Mouse (Mus musculus): ENCODE results near the gene Gdf2. TPM values are rescaled to one million over a fixed set of nuclear protein-coding genes. Genes with fewer than 3 reads are reported as not detected.

Gene Gdf2
- total and polyA plus RNA-seq, 3 experiments: not detected

DNA sequence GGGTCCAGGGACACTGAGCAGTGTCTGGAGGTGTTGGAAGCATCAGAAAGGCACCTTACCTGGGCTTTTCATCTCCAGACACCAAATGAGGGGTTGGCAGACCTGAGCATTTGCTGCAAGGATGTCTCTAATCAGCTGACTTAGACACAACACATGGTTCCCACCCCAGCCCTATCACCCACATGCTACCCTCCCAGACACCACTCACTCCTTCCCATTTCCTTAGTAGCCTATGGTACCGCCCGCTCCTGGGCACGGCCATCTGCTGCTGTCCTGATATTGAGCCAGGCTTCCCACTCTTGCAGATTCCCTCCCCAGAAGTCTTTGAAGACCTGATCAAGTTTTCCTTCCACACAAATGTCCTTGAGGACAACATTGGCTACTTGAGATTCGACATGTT, 17.3 kb downstream of the Gdf2 start:
- no peaks in the 10 kb centered on the region for H3K4me1 ChIP-seq (ENCODE audit: control insufficient read depth in 1 of 2, insufficient read depth in 2 of 2, low read length in 2 of 2)
- no peak for TF ChIP-seq CTCF (IDR thresholded peaks at IDR 0.05 in 2 of 3, conservative IDR thresholded peaks at IDR 0.05 in 1 of 3; ENCODE audit: control insufficient read depth in 1 of 3, insufficient read depth in 1 of 3, low read depth in 2 of 3, low read length in 3 of 3, poor library complexity in 1 of 3, severe bottlenecking in 1 of 3)
- TF ChIP-seq POLR2AphosphoS2 (IDR thresholded peaks at IDR 0.05; ENCODE audit: low read length): no peak
- TF ChIP-seq UBTF (IDR thresholded peaks at IDR 0.05; ENCODE audit: borderline replicate concordance, insufficient read depth, low read depth, low read length): no peak
- TF ChIP-seq POLR2AphosphoS5 (IDR thresholded peaks at IDR 0.05; ENCODE audit: borderline replicate concordance, low read depth, low read length): no peak
- TF ChIP-seq JUND (IDR thresholded peaks at IDR 0.05; ENCODE audit: low read depth, low read length): no peak
- no peak for TF ChIP-seq MXI1 (IDR thresholded peaks at IDR 0.05; ENCODE audit: low read depth, low read length)
- no peak for TF ChIP-seq MYB (IDR thresholded peaks at IDR 0.05; ENCODE audit: low read depth, low read length)
- TF ChIP-seq GABPA (IDR thresholded peaks at IDR 0.05; ENCODE audit: low read depth, low read length): no peak
- TF ChIP-seq ELF1 (IDR thresholded peaks at IDR 0.05; ENCODE audit: low read depth, low read length): no peak
- TF ChIP-seq MAFK (IDR thresholded peaks at IDR 0.05; ENCODE audit: borderline replicate concordance, low read depth, low read length): no peak
- no peak for TF ChIP-seq EP300 (IDR thresholded peaks at IDR 0.05; ENCODE audit: low read depth in 1 of 2, low read length in 2 of 2)
- TF ChIP-seq SIN3A (IDR thresholded peaks at IDR 0.05; ENCODE audit: low read length): no peak
- no peak for TF ChIP-seq MAZ (IDR thresholded peaks at IDR 0.05; ENCODE audit: low read depth, low read length)
- H3K9ac ChIP-seq (ENCODE audit: control insufficient read depth, low read depth, low read length, poor library complexity, severe bottlenecking): no peak overlapping the region
- no peaks in the 10 kb centered on the region for H3K79me2 ChIP-seq (ENCODE audit: control insufficient read depth, insufficient read depth, low read length, poor library complexity)
- no peak for DNase-seq (ENCODE audit: low read depth, low spot score)
- no peak overlapping the region for H3K27ac ChIP-seq (ENCODE audit: control insufficient read depth, low read depth, low read length)
- no peaks in the 10 kb centered on the region for H3K36me3 ChIP-seq (ENCODE audit: control insufficient read depth in 1 of 2, insufficient read depth in 2 of 2, low read length in 2 of 2)
- no peaks in the 10 kb centered on the region for H3K27me3 ChIP-seq (ENCODE audit: control insufficient read depth in 1 of 2, insufficient read depth in 2 of 2, low read length in 2 of 2)
- H3K9me3 ChIP-seq (replicated peaks; ENCODE audit: insufficient read depth, low read length): no peaks in the 10 kb centered on the region
- no peak overlapping the region for H3K4me3 ChIP-seq (ENCODE audit: control insufficient read depth in 1 of 2, insufficient read depth in 1 of 2, low read depth in 2 of 2, low read length in 2 of 2)

DNA sequence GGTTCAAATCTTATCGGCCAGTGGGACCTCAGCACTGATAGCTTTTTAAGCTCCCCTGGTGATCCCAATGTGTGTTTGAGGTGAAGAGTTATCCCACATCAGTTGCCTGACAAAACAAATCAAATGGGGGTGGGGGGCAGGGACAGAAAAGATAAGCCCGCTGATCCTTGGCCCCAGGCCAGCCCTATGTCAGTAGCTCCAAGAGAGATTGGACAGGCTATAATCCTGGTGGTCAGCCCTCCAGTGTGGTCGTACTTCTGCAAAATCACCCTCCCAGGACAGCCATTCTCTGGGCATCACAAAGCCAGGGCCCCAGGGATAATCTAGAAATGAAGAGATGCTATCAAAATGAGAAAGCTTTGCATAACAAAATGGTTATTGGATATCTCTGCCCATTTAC, 18.0 kb downstream of the Gdf2 start:
- no peak overlapping the region for H3K9ac ChIP-seq (ENCODE audit: control insufficient read depth, low read depth, low read length, poor library complexity, severe bottlenecking)
- no peaks in the 10 kb centered on the region for H3K9me3 ChIP-seq (replicated peaks; ENCODE audit: insufficient read depth, low read length)
- no peaks in the 10 kb centered on the region for H3K36me3 ChIP-seq (ENCODE audit: control insufficient read depth in 1 of 2, insufficient read depth in 2 of 2, low read length in 2 of 2)
- no peaks in the 10 kb centered on the region for H3K27me3 ChIP-seq (ENCODE audit: control insufficient read depth in 1 of 2, insufficient read depth in 2 of 2, low read length in 2 of 2)
- TF ChIP-seq TAL1 (IDR thresholded peaks at IDR 0.05; ENCODE audit: low read length): no peak
- no peak for TF ChIP-seq BHLHE40 (IDR thresholded peaks at IDR 0.05; ENCODE audit: borderline replicate concordance, low read depth, low read length)
- no peak for TF ChIP-seq GATA1 (IDR thresholded peaks at IDR 0.05; ENCODE audit: low read depth, low read length)
- no peak for TF ChIP-seq E2F4 (IDR thresholded peaks at IDR 0.05; ENCODE audit: borderline replicate concordance, low read depth, low read length)
- no peak for TF ChIP-seq USF2 (IDR thresholded peaks at IDR 0.05; ENCODE audit: borderline replicate concordance in 1 of 2, insufficient read depth in 1 of 2, low read depth in 1 of 2, low read length in 2 of 2)
- no peak for TF ChIP-seq ZMIZ1 (IDR thresholded peaks at IDR 0.05; ENCODE audit: low read depth, low read length)
- no peak for TF ChIP-seq POLR2AphosphoS5 (IDR thresholded peaks at IDR 0.05; ENCODE audit: borderline replicate concordance, low read depth, low read length)
- H3K79me2 ChIP-seq (ENCODE audit: control insufficient read depth, insufficient read depth, low read length, poor library complexity): no peaks in the 10 kb centered on the region
- no peaks in the 10 kb centered on the region for H3K4me1 ChIP-seq (ENCODE audit: control insufficient read depth in 1 of 2, insufficient read depth in 2 of 2, low read length in 2 of 2)
- DNase-seq (ENCODE audit: low read depth, low spot score): no peak
- no peak overlapping the region for H3K4me3 ChIP-seq (ENCODE audit: control insufficient read depth in 1 of 2, insufficient read depth in 1 of 2, low read depth in 2 of 2, low read length in 2 of 2)
- H3K27ac ChIP-seq (ENCODE audit: control insufficient read depth, low read depth, low read length): no peak overlapping the region
